Mouse (Mus musculus) urinary bladder, adult 18-20 months (tissue): ENCODE results near the gene Rin1.
A peak's percentile ranks its signal among the peaks of the same experiment; 100 is the strongest.
"Not testable (repeated sequence)": the region's sequence is repeated elsewhere in the genome, so short reads cannot be mapped to it uniquely, and the experiment has no call there.

Experiments
- DNase-seq, 2 experiments: peaks; one replicate each; pipeline ENCODE4 v3.0.0; 2022; ENCODE audit warnings: low spot score in 2 of 2, mixed read lengths in 2 of 2

The Rin1 gene

GRCm38 (mm10) chr19:5050047-5050905 lies at the start of gene Rin1:
Rin1 (plus strand) TSS chr19:5050481.
- DNase-seq, result peak; percentile 60 to 83

GRCm38 (mm10) chr19:5001666-5002406 lies 48.4 kb upstream of the Rin1 start:
- peak; percentile 60 to 63 for DNase-seq

GRCm38 (mm10) chr19:5003644-5004043 lies 46.6 kb upstream of the Rin1 start:
- DNase-seq, result not testable (repeated sequence)

GRCm38 (mm10) chr19:5004925-5005324 lies 45.4 kb upstream of the Rin1 start:
- DNase-seq, result no peak

GRCm38 (mm10) chr19:5013138-5013537 lies 37.1 kb upstream of the Rin1 start:
- DNase-seq, result no peak

DNA sequence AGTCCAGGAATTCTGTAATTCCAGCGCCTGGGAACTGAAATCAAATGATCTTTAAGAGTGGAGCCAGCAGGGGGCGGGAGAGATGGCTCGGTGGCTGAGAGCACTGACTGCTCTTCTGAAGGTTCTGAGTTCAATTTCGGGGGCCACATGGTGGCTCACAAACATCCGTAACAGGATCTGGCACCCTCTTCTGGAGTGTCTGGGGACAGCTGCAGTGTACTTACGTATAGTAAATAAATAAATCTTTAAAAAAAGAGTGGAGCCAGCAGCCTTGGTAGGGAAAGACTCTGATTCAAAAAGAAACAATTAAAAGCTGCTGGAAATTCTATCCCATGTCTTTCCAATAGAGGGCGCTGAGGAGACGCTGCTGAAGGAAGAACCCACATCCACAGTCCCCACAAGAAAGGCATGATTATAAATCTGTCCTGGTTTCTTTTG lies 35.3 kb upstream of the Rin1 start:
- DNase-seq, result no peak

GRCm38 (mm10) chr19:5016221-5016742 lies 34.0 kb upstream of the Rin1 start:
- DNase-seq, result no peak

- DNase-seq, result peak; percentile 43 to 44
Observed at GRCm38 (mm10) chr19:5016782-5017181, 33.5 kb upstream of the Rin1 start.

DNA sequence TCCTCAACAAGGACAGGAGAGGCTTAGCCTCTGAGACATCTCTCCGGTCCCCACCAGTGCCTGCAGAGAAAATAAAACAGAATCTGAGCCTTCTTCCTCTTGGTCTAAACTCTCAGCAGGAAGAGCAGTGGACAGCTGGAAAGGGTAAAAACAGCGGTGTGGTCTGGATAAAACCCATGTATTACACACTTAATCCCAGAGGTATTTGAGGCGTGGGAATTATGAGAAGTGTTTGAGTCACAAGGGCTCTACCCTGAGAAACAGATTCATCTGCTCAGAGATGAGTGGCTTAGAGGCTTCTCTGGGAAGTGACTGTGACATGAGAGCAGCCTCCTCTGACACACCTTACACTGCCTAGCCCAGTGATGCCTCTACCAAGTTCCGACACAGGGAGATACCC lies 32.7 kb upstream of the Rin1 start:
- no peak for DNase-seq

- no peak for DNase-seq
Observed at GRCm38 (mm10) chr19:5018191-5018590, 32.1 kb upstream of the Rin1 start.

- DNase-seq, result no peak
Observed at GRCm38 (mm10) chr19:5021416-5021815, 28.9 kb upstream of the Rin1 start.

GRCm38 (mm10) chr19:5023621-5024479 lies 26.4 kb upstream of the Rin1 start, which contains the start of gene Slc29a2:
Slc29a2 (plus strand) TSS chr19:5023860.
- DNase-seq, result peak; percentile 90 to 94

- DNase-seq, result no peak
Observed at GRCm38 (mm10) chr19:5026111-5026510, 24.2 kb upstream of the Rin1 start.

DNA sequence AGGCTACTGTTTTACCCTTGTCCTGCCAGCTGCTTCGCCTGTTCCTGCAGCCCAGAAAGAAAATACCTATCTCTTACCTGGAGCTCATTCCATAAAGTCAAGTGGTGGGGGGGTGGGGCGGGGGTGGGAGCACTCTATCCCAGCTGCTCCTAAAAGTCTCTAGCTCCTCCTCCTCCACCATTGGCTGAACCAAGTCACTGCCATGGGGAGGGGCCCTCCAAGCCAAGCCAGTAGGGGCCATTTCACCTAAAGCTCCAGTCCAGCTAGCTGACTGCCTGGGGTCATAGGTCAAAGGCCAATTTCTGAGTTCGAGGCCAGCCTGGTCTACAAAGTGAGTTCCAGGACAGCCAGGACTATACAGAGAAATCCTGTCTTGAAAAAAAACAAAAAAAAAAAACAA lies 17.6 kb upstream of the Rin1 start:
- DNase-seq, result no peak

DNA sequence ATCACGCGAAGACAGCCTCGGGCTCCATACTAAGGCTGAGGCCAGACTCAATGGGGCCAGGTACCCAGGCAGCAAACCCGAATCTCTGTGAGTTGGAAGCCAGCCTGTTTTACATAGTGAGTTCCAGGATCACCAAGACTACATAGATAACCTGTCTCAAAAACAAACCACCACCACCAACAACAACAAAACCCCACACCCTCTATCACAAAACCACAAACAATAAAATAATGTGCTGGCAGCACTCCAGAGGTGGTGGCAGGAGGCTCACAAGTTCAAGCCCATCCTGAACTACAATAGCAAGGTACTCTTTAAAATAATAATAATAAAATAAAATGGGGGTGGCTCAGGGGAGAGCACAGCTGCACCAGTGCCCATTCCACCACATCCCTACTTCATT lies 13.7 kb upstream of the Rin1 start:
- DNase-seq, result no peak

DNA sequence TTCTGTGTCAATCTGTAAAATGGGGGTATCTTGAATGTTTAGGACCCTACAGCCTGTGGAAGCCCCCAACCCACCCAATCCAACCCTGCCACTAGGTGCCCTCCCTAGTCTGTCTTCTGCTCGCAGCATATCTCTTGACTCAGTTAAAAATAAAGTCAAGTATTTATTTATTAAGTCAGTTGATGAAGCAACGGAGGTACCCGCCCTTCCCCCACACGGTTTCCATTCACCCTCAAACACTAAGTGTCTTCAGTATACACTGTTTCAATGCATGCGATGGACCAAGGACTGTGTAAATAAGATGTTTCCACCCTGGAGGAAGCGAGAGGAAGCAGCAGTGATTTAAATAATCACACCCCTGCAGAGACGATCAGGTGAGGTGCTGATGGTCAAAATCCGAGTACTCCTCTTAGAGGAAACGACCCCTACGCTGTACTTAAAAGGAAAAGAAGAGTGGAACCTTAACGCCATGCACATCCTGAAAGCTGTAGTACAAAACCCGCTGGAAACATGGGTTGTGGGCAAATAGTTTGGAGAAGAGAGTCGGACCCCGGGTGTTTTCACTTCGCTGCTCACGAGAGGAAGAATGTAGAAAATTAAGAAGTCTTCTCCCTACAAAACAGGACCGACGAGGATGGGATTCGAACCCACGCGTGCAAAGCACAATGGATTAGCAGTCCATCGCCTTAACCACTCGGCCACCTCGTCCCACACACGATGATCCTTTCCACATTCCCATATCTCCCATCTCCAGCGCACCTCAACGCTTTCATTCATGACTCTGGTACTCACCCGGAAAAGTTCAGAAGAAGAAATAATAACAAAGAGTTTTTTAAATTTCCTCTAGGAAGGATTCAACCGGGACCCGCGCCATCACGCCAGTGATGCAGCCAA lies 12.4 kb upstream of the Rin1 start:
- peak; percentile 60 to 62 for DNase-seq

GRCm38 (mm10) chr19:5038709-5039156 lies 11.5 kb upstream of the Rin1 start, which contains the start of the genes B4gat1 and AC124502.3:
B4gat1 (plus strand) TSS chr19:5038826.
AC124502.3 (plus strand) TSS chr19:5038891.
- peak; percentile 80 to 85 for DNase-seq

DNA sequence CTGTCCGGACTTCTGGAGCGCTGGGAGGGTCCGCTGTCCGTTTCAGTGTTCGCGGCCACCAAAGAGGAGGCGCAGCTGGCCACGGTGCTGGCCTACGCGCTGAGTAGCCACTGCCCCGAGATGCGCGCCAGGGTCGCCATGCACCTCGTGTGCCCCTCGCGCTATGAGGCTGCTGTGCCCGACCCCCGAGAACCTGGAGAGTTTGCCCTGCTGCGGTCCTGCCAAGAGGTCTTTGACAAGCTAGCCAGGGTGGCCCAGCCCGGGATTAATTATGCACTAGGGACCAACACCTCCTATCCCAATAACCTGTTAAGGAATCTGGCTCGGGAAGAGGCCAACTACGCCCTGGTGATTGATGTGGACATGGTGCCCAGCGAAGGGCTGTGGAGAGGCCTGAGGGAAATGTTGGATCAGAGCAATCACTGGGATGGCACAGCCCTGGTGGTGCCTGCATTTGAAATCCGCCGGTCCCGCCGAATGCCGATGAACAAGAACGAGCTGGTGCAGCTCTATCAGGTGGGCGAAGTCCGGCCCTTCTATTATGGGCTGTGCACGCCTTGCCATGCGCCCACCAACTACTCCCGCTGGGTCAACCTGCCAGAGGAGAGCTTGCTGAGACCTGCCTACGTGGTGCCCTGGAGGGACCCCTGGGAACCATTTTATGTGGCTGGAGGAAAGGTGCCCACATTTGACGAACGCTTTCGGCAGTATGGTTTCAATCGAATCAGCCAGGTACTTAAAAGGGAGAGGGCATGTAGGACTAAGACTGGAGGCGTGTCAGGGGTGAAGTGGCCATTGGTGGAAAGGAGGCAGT lies 10.8 kb upstream of the Rin1 start:
- no peak for DNase-seq

DNA sequence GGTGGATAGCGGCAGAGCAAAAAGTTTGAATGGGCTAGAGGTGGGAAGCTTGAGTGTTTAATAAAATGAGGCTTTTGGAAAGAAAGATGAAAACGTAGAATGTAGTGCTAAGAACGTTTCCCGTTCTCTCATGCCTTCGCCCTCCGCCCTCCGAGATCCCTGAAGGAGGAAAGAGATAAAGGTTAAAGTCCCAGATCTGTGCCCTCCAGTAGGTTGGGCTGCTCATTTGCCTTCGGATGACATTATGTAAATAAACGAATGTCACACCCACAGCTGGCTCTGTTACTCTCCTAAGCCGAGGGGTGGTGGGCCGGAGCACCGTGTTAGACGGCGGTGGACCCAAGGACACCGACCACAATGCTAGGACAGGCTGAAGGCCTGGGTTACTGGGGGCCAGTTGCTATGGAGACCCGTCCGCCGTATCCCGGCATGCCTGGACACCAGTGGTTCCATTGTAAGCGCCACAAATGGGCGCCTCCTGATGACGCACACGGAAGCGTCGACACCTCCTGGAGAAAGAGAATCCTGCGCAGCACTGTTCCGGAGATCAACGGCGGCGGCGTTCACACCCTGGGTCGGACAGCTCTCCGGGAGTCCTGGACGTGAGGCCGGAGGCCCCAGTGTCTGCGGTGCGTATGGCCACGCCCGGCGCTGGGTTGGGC lies 9.3 kb upstream of the Rin1 start, which contains the start of gene Brms1:
Gene Brms1 (plus strand): TSS at position 493 of the 662 bp plus-strand sequence.
- peak; percentile 85 to 91 for DNase-seq
